Mouse (Mus musculus): ENCODE data around the gene Nphp4. TPM values are rescaled to one million over a fixed set of nuclear protein-coding genes. Genes with fewer than 3 reads are reported as not detected.

Gene Nphp4
- polyA plus RNA-seq, 1 experiment from 2014 or later: 7.6 TPM

DNA sequence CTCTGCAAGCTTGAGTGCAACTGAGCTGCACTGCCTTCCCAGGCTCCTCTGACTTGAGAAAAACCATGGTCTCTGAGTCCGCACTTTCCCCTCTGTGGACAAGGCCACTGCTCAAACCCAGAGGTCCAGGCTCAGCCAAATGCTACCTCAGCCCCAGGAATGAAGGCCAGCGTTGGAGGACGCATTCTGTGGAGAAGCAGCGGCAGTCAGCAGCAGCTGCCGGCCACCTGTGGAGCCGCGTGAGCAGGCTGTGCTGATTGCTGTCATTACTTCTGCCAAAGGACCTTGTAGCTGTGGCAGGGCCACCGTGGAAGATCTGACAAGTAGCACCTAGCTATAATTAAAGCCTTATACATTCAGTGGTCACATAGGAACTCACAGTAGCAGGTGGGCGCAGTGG lies 56.4 kb downstream of the Nphp4 start:
- H3K4me1 ChIP-seq (replicated peaks; ENCODE audit: control insufficient read depth, insufficient read depth, low read length): no peaks in the 10 kb centered on the region

DNA sequence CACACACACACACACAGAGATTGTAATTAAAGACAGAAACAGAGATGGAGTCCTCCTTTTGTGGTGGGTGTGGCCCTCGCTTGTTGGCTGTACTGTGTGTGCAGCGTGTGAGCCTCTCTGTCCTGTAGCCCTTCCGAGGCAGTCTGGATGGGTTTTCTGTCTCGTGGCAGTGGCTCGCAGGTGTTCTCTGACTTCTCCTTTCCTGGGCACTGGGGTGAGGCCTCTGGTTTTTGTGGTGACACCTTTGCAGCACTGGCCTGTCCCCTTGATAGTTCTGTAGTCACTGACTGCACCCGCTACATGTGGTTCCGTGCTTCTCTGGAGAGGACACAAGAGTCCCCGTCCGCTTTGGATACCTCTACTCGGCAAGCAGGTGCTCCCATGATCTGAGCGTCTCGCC lies 63.2 kb downstream of the Nphp4 start:
- Histone ChIP-seq H3K36me3 (ENCODE audit: control insufficient read depth, insufficient read depth, low read length) (no peaks in the 10 kb centered on the region), H3K9me3 (ENCODE audit: control insufficient read depth, low read length) (no peaks in the 10 kb centered on the region), H3K4me3 (ENCODE audit: low read depth, low read length) (no peak overlapping the region), H3K27me3 (ENCODE audit: control insufficient read depth, insufficient read depth, low read length) (no peaks in the 10 kb centered on the region), H3K9ac (ENCODE audit: low read length) (no peak overlapping the region), H3K4me2 (ENCODE audit: low read depth, low read length, severe bottlenecking) (no peak overlapping the region), H3K27ac (ENCODE audit: low read depth, low read length) (no peak overlapping the region), H3K4me1 (replicated peaks; ENCODE audit: control insufficient read depth, insufficient read depth, low read length) (no peaks in the 10 kb centered on the region)
- WGBS: 95% methylated on average over 12 of the region's 12 CpGs
- ATAC-seq (replicated peaks; ENCODE audit: low FRiP score) (no peak), DNase-seq (ENCODE audit: low spot score) (no peak)

More for the DNA sequence above, 56.4 kb downstream of the Nphp4 start:
- ATAC-seq (replicated peaks; ENCODE audit: low FRiP score): no peak
- DNase-seq (ENCODE audit: low spot score): no peak
- Histone ChIP-seq H3K27me3 (ENCODE audit: control insufficient read depth, insufficient read depth, low read length) (no peaks in the 10 kb centered on the region), H3K9me3 (ENCODE audit: control insufficient read depth, low read length) (no peaks in the 10 kb centered on the region), H3K4me3 (ENCODE audit: low read depth, low read length) (no peak overlapping the region), H3K9ac (ENCODE audit: low read length) (no peak overlapping the region), H3K36me3 (ENCODE audit: control insufficient read depth, insufficient read depth, low read length) (no peaks in the 10 kb centered on the region), H3K4me2 (ENCODE audit: low read depth, low read length, severe bottlenecking) (no peak overlapping the region), H3K27ac (ENCODE audit: low read depth, low read length) (no peak overlapping the region)
- WGBS: 69% methylated on average over 9 of the region's 9 CpGs

DNA sequence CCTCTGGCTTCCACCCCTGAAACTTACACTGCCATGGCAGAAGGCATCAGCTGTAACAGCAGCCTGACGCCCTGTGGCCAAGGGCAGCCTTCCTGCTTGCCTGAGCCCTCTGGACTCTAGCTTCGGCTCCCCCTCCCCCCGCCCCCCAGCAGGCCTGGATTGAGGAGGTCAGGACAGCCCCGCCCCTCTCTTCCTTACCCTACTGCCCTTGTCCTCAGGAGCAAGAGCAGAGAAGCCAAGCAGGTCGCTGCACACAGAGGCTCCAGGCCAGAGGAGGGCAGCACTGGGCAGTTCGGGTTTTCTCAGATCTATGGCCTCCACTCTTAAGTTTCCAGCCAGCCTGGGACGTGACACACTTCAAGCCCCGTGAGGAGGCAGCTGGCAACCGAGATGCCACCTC lies 64.7 kb downstream of the Nphp4 start:
- Histone ChIP-seq H3K9ac (ENCODE audit: low read length) (no peak overlapping the region), H3K36me3 (ENCODE audit: control insufficient read depth, insufficient read depth, low read length) (no peaks in the 10 kb centered on the region), H3K4me3 (ENCODE audit: low read depth, low read length) (no peak overlapping the region), H3K27ac (ENCODE audit: low read depth, low read length) (no peak overlapping the region), H3K27me3 (ENCODE audit: control insufficient read depth, insufficient read depth, low read length) (no peaks in the 10 kb centered on the region), H3K9me3 (ENCODE audit: control insufficient read depth, low read length) (no peaks in the 10 kb centered on the region), H3K4me2 (ENCODE audit: low read depth, low read length, severe bottlenecking) (no peak overlapping the region), H3K4me1 (replicated peaks; ENCODE audit: control insufficient read depth, insufficient read depth, low read length) (no peaks in the 10 kb centered on the region)
- WGBS: 19% methylated on average over 9 of the region's 9 CpGs
- no peak for DNase-seq (ENCODE audit: low spot score)
- ATAC-seq (replicated peaks; ENCODE audit: low FRiP score): no peak

DNA sequence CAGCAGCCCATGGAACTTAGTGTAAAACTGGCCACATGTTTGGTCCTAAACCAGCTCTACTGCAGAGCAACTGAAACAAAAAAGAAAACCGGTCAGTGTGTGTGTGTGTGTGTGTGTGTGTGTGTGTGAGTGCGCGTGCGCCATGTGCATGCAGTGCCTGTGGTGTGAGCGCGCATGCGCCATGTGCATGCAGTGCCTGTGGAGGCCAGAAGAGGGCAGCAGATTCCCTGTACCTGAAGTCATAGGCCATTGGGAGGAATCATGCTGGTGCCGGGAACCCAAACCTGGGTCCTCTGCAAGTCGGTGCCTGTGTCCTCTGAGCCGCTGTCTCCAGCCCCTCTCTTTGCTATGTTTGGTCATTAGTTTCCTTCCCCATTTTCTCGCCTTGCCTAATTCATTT lies 65.9 kb downstream of the Nphp4 start:
- no peaks in the 10 kb centered on the region for H3K4me1 ChIP-seq (replicated peaks; ENCODE audit: control insufficient read depth, insufficient read depth, low read length)
- H3K4me3 ChIP-seq (ENCODE audit: low read depth, low read length): no peak overlapping the region
- no peak overlapping the region for H3K4me2 ChIP-seq (ENCODE audit: low read depth, low read length, severe bottlenecking)
- no peaks in the 10 kb centered on the region for H3K9me3 ChIP-seq (ENCODE audit: control insufficient read depth, low read length)
- H3K36me3 ChIP-seq (ENCODE audit: control insufficient read depth, insufficient read depth, low read length): no peaks in the 10 kb centered on the region
- ATAC-seq (replicated peaks; ENCODE audit: low FRiP score): no peak
- DNase-seq (ENCODE audit: low spot score): no peak
- no peaks in the 10 kb centered on the region for H3K27me3 ChIP-seq (ENCODE audit: control insufficient read depth, insufficient read depth, low read length)
- H3K9ac ChIP-seq (ENCODE audit: low read length): no peak overlapping the region
- WGBS: 98% methylated on average over 11 of the region's 11 CpGs
- no peak overlapping the region for H3K27ac ChIP-seq (ENCODE audit: low read depth, low read length)

DNA sequence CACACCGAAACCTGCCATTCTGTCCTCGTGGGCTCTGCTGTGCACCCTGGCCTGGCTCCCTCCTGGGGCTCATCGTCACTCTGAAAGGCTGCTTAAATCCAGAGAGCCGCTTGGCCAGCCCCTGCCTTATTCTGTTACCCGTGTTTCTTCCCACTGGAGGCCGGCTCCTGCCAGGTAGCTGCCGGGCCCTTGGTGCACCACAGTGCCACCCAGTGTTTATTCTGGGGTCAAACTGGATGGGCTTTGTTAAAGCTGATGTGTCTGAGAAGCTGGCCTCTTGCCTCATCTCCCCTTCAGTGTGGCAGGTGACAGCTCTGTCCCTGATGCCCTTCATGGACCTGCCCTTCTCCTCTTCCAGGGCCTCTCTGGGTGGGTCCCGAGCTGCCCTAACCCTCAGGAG lies 70.0 kb downstream of the Nphp4 start:
- no peak overlapping the region for H3K27ac ChIP-seq (ENCODE audit: low read depth, low read length)
- no peak overlapping the region for H3K4me2 ChIP-seq (ENCODE audit: low read depth, low read length, severe bottlenecking)
- no peak for DNase-seq (ENCODE audit: low spot score)
- no peaks in the 10 kb centered on the region; the same call in 1 of the 2 replicates for H3K4me1 ChIP-seq (replicated peaks; ENCODE audit: control insufficient read depth, insufficient read depth, low read length)
- no peak overlapping the region for H3K9ac ChIP-seq (ENCODE audit: low read length)
- H3K9me3 ChIP-seq (ENCODE audit: control insufficient read depth, low read length): no peaks in the 10 kb centered on the region
- 61% methylated on average over 8 of the region's 8 CpGs for WGBS
- no peak for ATAC-seq (replicated peaks; ENCODE audit: low FRiP score)
- H3K4me3 ChIP-seq (ENCODE audit: low read depth, low read length): no peak overlapping the region
- H3K27me3 ChIP-seq (ENCODE audit: control insufficient read depth, insufficient read depth, low read length): no peaks in the 10 kb centered on the region
- H3K36me3 ChIP-seq (ENCODE audit: control insufficient read depth, insufficient read depth, low read length): no peaks in the 10 kb centered on the region

DNA sequence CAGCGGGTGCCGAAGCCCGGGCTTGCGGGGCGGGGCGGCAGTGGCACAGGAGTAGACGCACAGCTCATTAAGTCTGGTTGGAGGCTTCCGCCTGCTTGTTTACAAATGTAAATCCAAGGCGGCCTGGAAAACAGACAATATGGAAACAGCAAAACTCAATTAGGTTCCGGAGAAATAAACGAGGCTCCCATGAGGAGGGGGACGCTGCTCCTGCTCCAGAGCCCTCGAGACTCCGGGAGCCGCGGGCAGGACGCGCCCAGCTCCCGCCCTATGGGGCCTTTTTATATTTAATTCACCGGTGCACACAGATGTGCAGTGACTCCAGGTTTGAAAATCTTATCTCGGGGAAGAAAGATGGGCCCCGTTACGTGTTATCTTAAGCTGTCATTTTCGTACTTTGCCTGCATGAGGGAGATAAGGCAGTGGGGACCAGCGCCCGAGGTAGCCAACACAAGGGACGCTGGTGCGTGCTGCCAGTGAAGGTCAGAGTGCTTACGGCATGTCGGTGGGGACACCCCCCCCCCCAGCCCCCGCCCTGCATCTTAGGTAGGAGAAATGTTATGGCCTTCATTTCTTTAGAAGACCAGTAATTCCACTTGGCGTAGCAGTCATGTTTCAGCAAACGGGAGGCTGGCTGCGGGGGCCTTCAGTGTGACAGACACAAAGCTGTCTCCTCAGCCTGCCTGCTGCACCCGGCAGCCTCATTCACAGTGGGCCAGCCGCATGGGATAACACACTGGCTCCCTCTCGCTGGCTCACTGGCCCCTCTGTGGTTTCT lies 71.6 kb downstream of the Nphp4 start:
- Histone ChIP-seq H3K27me3 (ENCODE audit: control insufficient read depth, insufficient read depth, low read length) (no peaks in the 10 kb centered on the region), H3K4me2 (ENCODE audit: low read depth, low read length, severe bottlenecking) (no peak overlapping the region), H3K36me3 (ENCODE audit: control insufficient read depth, insufficient read depth, low read length) (no peaks in the 10 kb centered on the region), H3K4me1 (replicated peaks; ENCODE audit: control insufficient read depth, insufficient read depth, low read length) (no peaks in the 10 kb centered on the region; the same call in 1 of the 2 replicates), H3K9ac (ENCODE audit: low read length) (peak overlapping the region; percentile 12; the same call in 1 of the 2 replicates), H3K9me3 (ENCODE audit: control insufficient read depth, low read length) (no peaks in the 10 kb centered on the region), H3K27ac (ENCODE audit: low read depth, low read length) (no peak overlapping the region), H3K4me3 (ENCODE audit: low read depth, low read length) (no peak overlapping the region)
- WGBS: 50% methylated on average over 37 of the region's 37 CpGs
- DNase-seq (ENCODE audit: low spot score): no peak
- ATAC-seq (replicated peaks; ENCODE audit: low FRiP score): 0 out of 2 replicates have a peak, but pooled peaks have one; percentile 12

DNA sequence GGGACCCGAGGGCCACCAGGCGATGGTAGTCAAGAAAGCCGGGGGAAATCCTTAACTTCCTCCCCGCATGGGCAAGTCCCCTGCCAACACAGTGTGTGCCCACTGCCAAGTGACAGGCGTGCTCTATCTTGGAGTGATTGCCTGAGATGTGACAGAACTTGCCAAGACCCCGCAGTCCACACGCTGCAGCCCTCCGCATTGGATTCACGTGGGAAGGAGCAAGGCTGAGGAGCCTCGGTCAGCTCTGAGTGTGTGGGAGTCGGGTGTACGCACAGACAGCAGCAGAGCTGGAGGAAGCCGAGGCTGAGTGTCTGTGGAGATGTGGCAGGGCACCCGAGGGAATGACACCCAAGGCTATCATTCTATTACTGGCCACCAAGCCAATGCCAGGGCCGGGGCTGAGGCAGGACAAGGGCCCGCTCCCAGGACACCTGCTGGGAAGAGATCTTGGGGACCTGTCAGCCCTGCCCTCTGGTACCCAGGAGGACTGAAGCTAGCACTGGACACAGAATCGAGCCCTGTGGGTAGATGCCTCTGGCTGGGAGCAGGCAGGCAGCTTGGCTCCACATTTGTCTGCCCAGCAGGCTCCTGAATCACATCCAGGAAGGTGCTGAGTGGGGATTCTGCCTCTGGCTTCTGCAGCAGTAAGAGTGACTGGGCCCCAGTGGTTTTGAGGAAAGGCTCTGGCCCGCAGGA lies 73.1 kb downstream of the Nphp4 start:
- ATAC-seq (replicated peaks; ENCODE audit: low FRiP score) (no peak), DNase-seq (ENCODE audit: low spot score) (no peak)
- 95% methylated on average over 18 of the region's 18 CpGs for WGBS
- Histone ChIP-seq H3K4me1 (replicated peaks; ENCODE audit: control insufficient read depth, insufficient read depth, low read length) (no peaks in the 10 kb centered on the region; the same call in 1 of the 2 replicates), H3K9ac (ENCODE audit: low read length) (no peak overlapping the region), H3K9me3 (ENCODE audit: control insufficient read depth, low read length) (no peaks in the 10 kb centered on the region), H3K36me3 (ENCODE audit: control insufficient read depth, insufficient read depth, low read length) (no peaks in the 10 kb centered on the region), H3K4me2 (ENCODE audit: low read depth, low read length, severe bottlenecking) (no peak overlapping the region), H3K27me3 (ENCODE audit: control insufficient read depth, insufficient read depth, low read length) (no peaks in the 10 kb centered on the region), H3K27ac (ENCODE audit: low read depth, low read length) (no peak overlapping the region), H3K4me3 (ENCODE audit: low read depth, low read length) (no peak overlapping the region)

DNA sequence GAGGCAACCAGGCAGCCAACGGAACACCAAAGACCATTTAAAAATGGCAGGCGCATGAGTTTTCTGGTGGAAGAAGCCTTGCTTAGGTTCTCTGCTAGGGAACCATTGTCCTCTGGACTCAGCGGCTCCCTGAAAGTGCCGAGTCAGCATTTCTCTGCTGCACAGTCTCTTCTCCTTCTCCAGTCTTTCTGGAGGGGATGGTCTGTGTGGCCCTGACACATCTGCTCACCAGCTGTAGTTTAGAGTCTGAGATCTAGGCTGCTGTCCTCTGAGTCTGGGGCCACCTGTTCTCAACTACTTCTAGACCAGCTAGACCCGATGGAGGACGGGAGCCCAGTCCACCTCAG lies 73.7 kb downstream of the Nphp4 start:
- H3K9me3 ChIP-seq (ENCODE audit: control insufficient read depth, low read length): no peaks in the 10 kb centered on the region
- H3K4me3 ChIP-seq (ENCODE audit: low read depth, low read length): no peak overlapping the region
- no peak overlapping the region for H3K27ac ChIP-seq (ENCODE audit: low read depth, low read length)
- H3K4me2 ChIP-seq (ENCODE audit: low read depth, low read length, severe bottlenecking): no peak overlapping the region
- H3K4me1 ChIP-seq (replicated peaks; ENCODE audit: control insufficient read depth, insufficient read depth, low read length): no peaks in the 10 kb centered on the region; the same call in 1 of the 2 replicates
- no peaks in the 10 kb centered on the region for H3K36me3 ChIP-seq (ENCODE audit: control insufficient read depth, insufficient read depth, low read length)
- ATAC-seq (replicated peaks; ENCODE audit: low FRiP score): no peak
- H3K9ac ChIP-seq (ENCODE audit: low read length): no peak overlapping the region
- no peak for DNase-seq (ENCODE audit: low spot score)
- 94% methylated on average over 6 of the region's 6 CpGs for WGBS
- H3K27me3 ChIP-seq (ENCODE audit: control insufficient read depth, insufficient read depth, low read length): no peaks in the 10 kb centered on the region
